Mouse (Mus musculus) ES-E14 (cell line): ENCODE data around the gene Lysmd3.

Experiments used
- CHD2 ChIP-seq: IDR thresholded peaks from 2 replicates; pipeline ENCODE4 v1.6.1; 2014; ENCODE audit warnings: mild to moderate bottlenecking, low read depth, low read length, inconsistent platforms
- HCFC1 ChIP-seq: IDR thresholded peaks from 2 replicates; pipeline ENCODE4 v1.6.1; 2012; ENCODE audit warnings: low read length, inconsistent platforms, borderline replicate concordance; ENCODE audit not compliant: insufficient read depth
- MAFK ChIP-seq: IDR thresholded peaks from 2 replicates; pipeline ENCODE4 v1.6.1; 2014; ENCODE audit warnings: mild to moderate bottlenecking, low read depth, low read length, inconsistent platforms; ENCODE audit not compliant: insufficient read depth
- ZC3H11A ChIP-seq: IDR thresholded peaks from 2 replicates; pipeline ENCODE4 v1.6.1; 2012; ENCODE audit warnings: low read depth, mild to moderate bottlenecking, inconsistent platforms, low read length, borderline replicate concordance
- ZNF384 ChIP-seq: IDR thresholded peaks from 2 replicates; pipeline ENCODE4 v1.6.1; 2012; ENCODE audit warnings: low read depth, low read length, inconsistent platforms

DNA sequence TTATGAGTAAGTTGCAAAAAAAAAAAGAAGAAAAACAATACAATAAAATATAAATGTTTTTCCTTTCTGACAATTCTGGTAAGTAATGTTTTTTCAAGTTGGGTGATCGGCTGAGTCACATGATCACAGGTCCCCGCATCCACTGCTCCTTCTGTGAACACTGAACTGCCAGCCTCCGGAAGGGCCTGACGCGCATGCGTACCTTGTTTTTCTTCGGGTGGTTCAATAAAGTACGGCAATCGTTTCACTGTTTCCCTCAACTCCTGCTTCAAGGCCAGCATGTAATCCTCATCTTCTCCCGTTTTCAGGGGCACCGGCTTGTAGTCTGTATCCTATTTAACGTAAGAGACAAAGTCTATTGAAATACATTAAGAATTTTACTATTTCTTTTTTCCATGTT is 37.0 kb downstream of the Lysmd3 start:
- TF ChIP-seq MAFK (no peak), HCFC1 (no peak), CHD2 (no peak), ZNF384 (no peak), ZC3H11A (no peak)
